34 mouse cellular contexts compared by ENCODE assay signal in the genomic region with DNA sequence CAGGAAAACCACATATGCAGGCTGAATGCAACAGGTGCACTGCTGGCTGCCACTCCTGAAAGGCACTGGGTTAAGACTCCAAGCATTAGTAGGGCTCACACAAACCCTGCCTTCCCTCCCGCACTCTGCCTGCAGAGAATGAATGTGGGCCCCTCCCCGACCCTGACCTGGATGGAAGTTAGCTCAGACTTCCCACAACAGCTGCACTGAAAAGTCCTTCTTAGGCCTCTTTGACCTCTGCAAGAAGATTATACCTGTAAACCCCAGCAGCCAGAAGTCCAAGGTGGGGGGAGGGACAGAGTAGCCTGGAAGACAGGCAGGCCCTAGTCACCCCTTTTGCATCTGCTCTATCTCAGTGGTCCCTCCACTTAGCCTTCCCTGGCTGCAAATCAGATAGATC. TPM values are rescaled to one million over a fixed set of nuclear protein-coding genes. Genes with fewer than 3 reads are reported as not detected.
DNase-seq lines count a peak whose midpoint lies in the region; ATAC-seq and TF ChIP-seq lines count a peak whose summit lies in the region.
"Had no signal": no experiment of that assay in that cellular context is flagged by ENCODE, and none has a peak within 500 bp of the region (broad histone marks: within the 10 kb centered on the region; RNA-seq: fewer than 3 reads in every experiment).

No protein-coding gene starts in this region.

- no peak for TF ChIP-seq CTCF in layer of hippocampus, adult 2 months (conservative IDR thresholded peaks at IDR 0.05)

- ATAC-seq in midbrain, embryonic 13.5 days, result no peak
- ATAC-seq: activated CD4-positive, CD25-positive, alpha-beta regulatory T cell, adult 4 months; forebrain, embryonic 13.5 days had no signal

- intact Hi-C loops in heart, postnatal 25 days (cut with DNase I), result no loop called here

- H3K27me3 ChIP-seq in midbrain, embryonic 13.5 days, result peaks cover 47% of the 10 kb centered on the region

- peaks cover 16% of the 10 kb centered on the region for H3K4me1 ChIP-seq in midbrain, embryonic 13.5 days (replicated peaks)

- no peak overlapping the region for H3K4me3 ChIP-seq in layer of hippocampus, adult 2 months
- no peak overlapping the region for H3K4me3 ChIP-seq in midbrain, embryonic 13.5 days (replicated peaks)
- H3K4me3 ChIP-seq: heart, embryonic 15.5 days had no signal

- no peaks in the 10 kb centered on the region for H3K9me3 ChIP-seq in midbrain, embryonic 13.5 days
- H3K9me3 ChIP-seq: forebrain, embryonic 10.5 days; forebrain, embryonic 13.5 days; heart, embryonic 12.5 days; heart, embryonic 15.5 days had no signal

- H3K36me3 ChIP-seq in midbrain, embryonic 13.5 days, result peaks cover 11% of the 10 kb centered on the region; the same call in 1 of the 2 replicates

- 27% methylated on average over 2 of the region's 2 CpGs for WGBS in midbrain, embryonic 13.5 days

- H3K4me2 ChIP-seq in midbrain, embryonic 13.5 days (replicated peaks), result no peak overlapping the region

- no peak for DNase-seq in layer of hippocampus, adult 2 months (ENCODE audit: low spot score in 2 of 2)
- no peak for DNase-seq in layer of hippocampus, adult 8-10 months (ENCODE audit: low spot score in 2 of 2)
- DNase-seq in retina, adult 2 months (ENCODE audit: low read depth, low spot score), result peak; percentile 88
- no peak for DNase-seq in retina, embryonic 14.5 days (ENCODE audit: low spot score)
- DNase-seq in ZHBTc4 (ENCODE audit: low read depth, low spot score), result peak; percentile 38
- no peak for DNase-seq in heart, postnatal 25 days (ENCODE audit: low spot score)
- DNase-seq: adrenal gland, adult 8-10 months; adrenal gland, postnatal 25 days; cerebellum, adult 11-12 months; cerebellum, adult 8-10 months; cerebellum, postnatal 10 days; cerebellum, postnatal 36 days; forebrain, postnatal 0 days; gastrocnemius, postnatal 25 days; heart, adult 18-20 months; heart, postnatal 10 days; heart, postnatal 4 days had no signal

- no peak overlapping the region for H3K9ac ChIP-seq in midbrain, embryonic 13.5 days (replicated peaks)
- H3K9ac ChIP-seq: heart, embryonic 12.5 days; heart, embryonic 15.5 days had no signal

- 0 out of 2 replicates have a peak overlapping the region, but pooled peaks have one; percentile 10 for H3K27ac ChIP-seq in layer of hippocampus, adult 2 months
- no peak overlapping the region for H3K27ac ChIP-seq in midbrain, embryonic 13.5 days
- H3K27ac ChIP-seq: forebrain, embryonic 10.5 days; forebrain, embryonic 13.5 days; heart, embryonic 15.5 days; hindbrain, embryonic 14.5 days had no signal

RNA-seq across cellular contexts. Expression of a gene that starts 0.8 kb away (rescaled TPM):
- total RNA-seq in layer of hippocampus, adult 2 months (2021), result 100 to 1,000 TPM; 179 to 198 TPM
- total RNA-seq in layer of hippocampus, adult 8-10 months (2022), result 100 to 1,000 TPM; 146 to 206 (median 173) TPM
- under 1 TPM; 0.26 to 0.36 TPM for total RNA-seq in heart, postnatal 25 days (2021)
- polyA plus RNA-seq in midbrain, embryonic 13.5 days (2015; fragmentation: Nextera tagmentation; extraction: Ambion mirVana), result 37.9 and 40.9 TPM in 2 replicates
- polyA plus RNA-seq: G1E had no signal

RNA-seq across cellular contexts. Expression of a gene that starts 15.1 kb away (rescaled TPM):
- 100 to 1,000 TPM in 1 of 2 experiments, 10 to 100 TPM in 1; 95.6 to 101 TPM for total RNA-seq in layer of hippocampus, adult 2 months (2021)
- 100 to 1,000 TPM in 2 of 4 experiments, 10 to 100 TPM in 2; 92.4 to 104 (median 100) TPM for total RNA-seq in layer of hippocampus, adult 8-10 months (2022)
- total RNA-seq in heart, postnatal 25 days (2021), result 10 to 100 TPM; 79.2 to 85.2 TPM
- 78.2 and 78.7 TPM in 2 replicates for polyA plus RNA-seq in midbrain, embryonic 13.5 days (2015; fragmentation: Nextera tagmentation; extraction: Ambion mirVana)

RNA-seq across cellular contexts. Expression of a gene that starts 19.3 kb away (rescaled TPM):
- under 1 TPM; 0.27 to 0.28 TPM for total RNA-seq in layer of hippocampus, adult 2 months (2021)
- total RNA-seq in layer of hippocampus, adult 8-10 months (2022), result under 1 TPM; 0.26 to 0.56 (median 0.42) TPM
- total RNA-seq in heart, postnatal 25 days (2021), result 10 to 100 TPM; 21.2 to 23.1 TPM
- polyA plus RNA-seq in midbrain, embryonic 13.5 days (2015; fragmentation: Nextera tagmentation; extraction: Ambion mirVana), result not detected in 2 replicates
- total RNA-seq: hindbrain, postnatal 0 days had no signal
- polyA plus RNA-seq: brain, embryonic 14.5 days; hindbrain, embryonic 11.5 days; hindbrain, embryonic 14.5 days had no signal

RNA-seq across cellular contexts. Expression of a gene that starts 55.1 kb away (rescaled TPM):
- not detected for total RNA-seq in layer of hippocampus, adult 2 months (2021)
- not detected for total RNA-seq in layer of hippocampus, adult 8-10 months (2022)
- total RNA-seq in heart, postnatal 25 days (2021), result not detected
- polyA plus RNA-seq in midbrain, embryonic 13.5 days (2015; fragmentation: Nextera tagmentation; extraction: Ambion mirVana), result not detected in 2 replicates
- total RNA-seq: adrenal gland, adult 8-10 months; adrenal gland, postnatal 25 days; forebrain, postnatal 0 days; G1E; gastrocnemius, adult 8-10 months; gastrocnemius, postnatal 25 days; heart, adult 18-20 months; heart, postnatal 10 days; heart, postnatal 4 days; hindbrain, postnatal 0 days had no signal
- polyA plus RNA-seq: activated CD4-positive, CD25-positive, alpha-beta regulatory T cell, adult 4 months; brain, embryonic 14.5 days; cortical plate, adult 2 months; embryonic facial prominence, embryonic 11.5 days; embryonic facial prominence, embryonic 14.5 days; forebrain, embryonic 10.5 days; forebrain, embryonic 13.5 days; forebrain, postnatal 0 days; G1E; gonadal fat pad, adult 2 months; heart, embryonic 12.5 days; heart, embryonic 15.5 days; hindbrain, embryonic 11.5 days; hindbrain, embryonic 14.5 days; hindbrain, postnatal 0 days; Patski had no signal

Comparison
In these comparisons a context has a peak if more than half of its experiments do, and no peak if none do; other contexts are left out.
1. DNase-seq: peak in retina, adult 2 months (single experiment) and ZHBTc4 (single experiment); none in layer of hippocampus, adult 2 months (0 of 2), layer of hippocampus, adult 8-10 months (0 of 2), retina, embryonic 14.5 days (single experiment) and heart, postnatal 25 days (single experiment).
2. RNA of a gene that starts 0.8 kb away (total RNA-seq): 179 to 198 TPM in layer of hippocampus, adult 2 months and 146 to 206 TPM in layer of hippocampus, adult 8-10 months; 0.26 to 0.36 TPM in heart, postnatal 25 days; every median in the first group is over 100 times any median in the second.
3. RNA of a gene that starts 19.3 kb away (total RNA-seq): 21.2 to 23.1 TPM in heart, postnatal 25 days; 0.26 to 0.56 TPM in layer of hippocampus, adult 8-10 months and 0.27 to 0.28 TPM in layer of hippocampus, adult 2 months; every median in the first group is over 10 times any median in the second.